Mouse (Mus musculus): ENCODE results near the gene Abcg4. TPM values are rescaled to one million over a fixed set of nuclear protein-coding genes. Genes with fewer than 3 reads are reported as not detected.
"Not testable (repeated sequence)": the region's sequence is repeated elsewhere in the genome, so short reads cannot be mapped to it uniquely, and the experiment has no call there.

The Abcg4 gene
- total RNA-seq (2014; rRNA removed) (60.0 and 65.8 TPM in 2 replicates), polyA plus RNA-seq (2015; fragmentation: Nextera tagmentation; extraction: Ambion mirVana) (27.9 and 28.2 TPM in 2 replicates)

DNA sequence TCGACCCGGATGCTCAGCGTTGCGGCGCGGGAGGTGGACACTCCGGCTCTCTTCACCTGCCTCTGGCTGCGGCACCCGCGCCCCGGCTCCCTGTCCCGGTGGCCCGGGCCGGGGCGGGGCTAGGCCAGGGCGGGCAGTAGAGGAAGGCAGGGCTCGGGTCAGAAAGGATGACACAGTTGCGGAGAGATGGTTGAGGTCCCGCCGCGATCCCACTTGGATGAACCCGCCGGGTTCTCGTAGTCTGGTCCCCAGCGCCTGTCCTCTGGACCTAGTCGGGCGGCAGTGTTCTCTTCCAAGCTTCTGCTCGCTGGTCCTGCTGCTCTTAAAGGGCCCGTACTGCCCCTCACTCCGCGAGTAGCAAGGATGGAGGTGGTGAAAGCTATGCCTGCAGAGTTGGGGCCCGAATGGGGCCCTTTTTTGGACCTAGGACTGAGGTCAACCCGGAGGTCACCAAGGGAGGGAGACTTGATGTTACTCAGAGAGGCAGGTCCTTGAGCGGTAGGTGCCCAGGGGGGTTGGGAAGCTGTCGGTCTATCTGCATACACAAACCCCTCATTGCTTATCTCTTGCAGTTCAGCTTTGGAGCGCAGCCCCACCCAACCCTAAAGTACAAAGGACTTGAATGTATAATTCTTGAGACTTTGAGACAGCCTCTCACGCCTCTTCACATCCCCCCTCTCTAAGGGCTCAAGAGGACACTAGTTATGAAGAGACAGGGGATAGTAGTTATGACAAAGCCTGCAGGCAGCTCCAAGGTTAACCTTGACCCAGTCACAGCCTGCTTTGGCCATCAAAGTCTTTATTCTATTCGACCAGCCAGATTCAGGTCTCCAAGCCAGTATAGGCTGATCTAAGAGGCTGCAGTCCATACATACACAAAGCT, at the start of gene Abcg4:
Gene Abcg4 (minus strand): TSS at position 540 of the 883 bp plus-strand sequence.
- WGBS = under 1% methylated on average over 38 of the region's 38 CpGs
- Histone ChIP-seq H3K4me1 (ENCODE audit: insufficient read depth, low read length) (peaks cover 8% of the 10 kb centered on the region; the same call in 1 of the 2 replicates), H3K36me3 (ENCODE audit: insufficient read depth, low read length) (peaks cover 9% of the 10 kb centered on the region; the same call in 1 of the 2 replicates), H3K4me3 (ENCODE audit: low read depth, low read length) (peak within 1 kb of the TSS; percentile 90), H3K9me3 (ENCODE audit: low read length) (no peaks in the 10 kb centered on the region), H3K27ac (ENCODE audit: low read depth, low read length) (peak within 1 kb of the TSS; percentile 82), H3K4me2 (ENCODE audit: low read depth, low read length, poor library complexity, severe bottlenecking) (peak within 1 kb of the TSS; percentile 94), H3K27me3 (ENCODE audit: insufficient read depth, low read length) (no peaks in the 10 kb centered on the region), H3K9ac (replicated peaks; ENCODE audit: low read length, poor library complexity, severe bottlenecking) (peak within 1 kb of the TSS; percentile 87)
- peak; percentile 65 for DNase-seq (ENCODE audit: low spot score)
- ATAC-seq (ENCODE audit: low FRiP score) = peak; percentile 73
- TF ChIP-seq CTCF (IDR thresholded peaks at IDR 0.05) = no peak

- no peak for TF ChIP-seq CTCF (IDR thresholded peaks at IDR 0.05)
- 59% methylated on average over 9 of the region's 9 CpGs for WGBS
- no peak for DNase-seq (ENCODE audit: low spot score)
- Histone ChIP-seq H3K27ac (ENCODE audit: low read depth, low read length) (no peak overlapping the region), H3K36me3 (ENCODE audit: insufficient read depth, low read length) (peaks cover 19% of the 10 kb centered on the region), H3K27me3 (ENCODE audit: insufficient read depth, low read length) (no peaks in the 10 kb centered on the region), H3K9me3 (ENCODE audit: low read length) (no peaks in the 10 kb centered on the region), H3K4me2 (ENCODE audit: low read depth, low read length, poor library complexity, severe bottlenecking) (no peak overlapping the region; the same call in 1 of the 2 replicates), H3K4me1 (ENCODE audit: insufficient read depth, low read length) (peaks cover 6% of the 10 kb centered on the region; the same call in 1 of the 2 replicates), H3K9ac (replicated peaks; ENCODE audit: low read length, poor library complexity, severe bottlenecking) (no peak overlapping the region; the same call in 1 of the 2 replicates), H3K4me3 (ENCODE audit: low read depth, low read length) (no peak overlapping the region)
- no peak for ATAC-seq (ENCODE audit: low FRiP score)
Observed at GRCm38 (mm10) chr9:44337436-44338169, 49.2 kb upstream of the Abcg4 start.

DNA sequence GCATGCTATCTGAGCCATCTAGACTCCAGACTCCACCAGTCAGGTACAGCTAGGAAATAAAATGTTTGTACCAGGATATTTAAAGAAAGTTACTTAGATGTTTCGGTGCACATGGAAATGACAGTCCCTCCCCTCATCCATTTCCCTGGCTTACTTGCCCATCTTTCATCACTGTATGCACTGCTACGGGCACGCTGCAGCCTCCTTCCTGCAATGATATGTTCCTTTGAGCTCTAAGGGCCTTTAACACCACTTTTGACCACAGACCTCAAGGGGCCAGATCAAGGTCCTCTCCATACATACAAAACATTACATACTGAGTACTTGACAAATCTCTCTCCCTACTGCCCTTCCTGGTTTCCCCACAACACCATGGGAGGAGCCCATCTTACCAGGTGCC, 48.5 kb upstream of the Abcg4 start:
- H3K9me3 ChIP-seq (ENCODE audit: low read length) = no peaks in the 10 kb centered on the region
- H3K27me3 ChIP-seq (ENCODE audit: insufficient read depth, low read length) = no peaks in the 10 kb centered on the region
- no peak overlapping the region for H3K4me3 ChIP-seq (ENCODE audit: low read depth, low read length)
- no peak for ATAC-seq (ENCODE audit: low FRiP score)
- H3K9ac ChIP-seq (replicated peaks; ENCODE audit: low read length, poor library complexity, severe bottlenecking) = 0 out of 2 replicates have a peak overlapping the region, but pooled peaks have one; percentile 14
- DNase-seq (ENCODE audit: low spot score) = no peak
- peaks cover 5% of the 10 kb centered on the region; the same call in 1 of the 2 replicates for H3K4me1 ChIP-seq (ENCODE audit: insufficient read depth, low read length)
- TF ChIP-seq CTCF (IDR thresholded peaks at IDR 0.05) = no peak
- 84% methylated on average over 3 of the region's 3 CpGs for WGBS
- no peak overlapping the region for H3K27ac ChIP-seq (ENCODE audit: low read depth, low read length)
- peaks cover 22% of the 10 kb centered on the region for H3K36me3 ChIP-seq (ENCODE audit: insufficient read depth, low read length)
- peak overlapping the region; percentile 86; the same call in 1 of the 2 replicates for H3K4me2 ChIP-seq (ENCODE audit: low read depth, low read length, poor library complexity, severe bottlenecking)

DNA sequence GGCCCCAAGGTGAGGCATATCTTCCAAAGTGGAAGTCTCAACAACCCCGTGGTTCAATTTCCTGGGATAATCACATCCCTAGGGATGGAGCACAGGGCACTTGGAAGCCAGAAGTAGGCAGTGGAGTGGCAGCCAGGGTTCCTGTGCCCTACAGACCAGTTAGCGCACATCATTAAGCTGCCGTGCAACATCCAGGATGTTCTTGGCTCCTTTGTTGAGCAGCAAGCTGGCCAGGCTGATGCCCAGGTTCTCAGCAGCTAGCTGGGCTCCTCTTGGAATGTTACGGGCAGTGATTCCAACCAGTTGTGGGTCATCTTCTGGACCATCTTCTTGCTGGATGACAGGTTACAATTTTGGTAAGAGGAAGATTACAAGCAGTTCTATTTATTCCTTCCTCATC, 48.1 kb upstream of the Abcg4 start:
- 28% methylated on average over 4 of the region's 4 CpGs for WGBS
- not testable (repeated sequence) for H3K4me3 ChIP-seq (ENCODE audit: low read depth, low read length); H3K9ac ChIP-seq (replicated peaks; ENCODE audit: low read length, poor library complexity, severe bottlenecking); H3K27ac ChIP-seq (ENCODE audit: low read depth, low read length); H3K4me1 ChIP-seq (ENCODE audit: insufficient read depth, low read length); ATAC-seq (ENCODE audit: low FRiP score); H3K9me3 ChIP-seq (ENCODE audit: low read length); H3K27me3 ChIP-seq (ENCODE audit: insufficient read depth, low read length); DNase-seq (ENCODE audit: low spot score)
- H3K36me3 ChIP-seq (ENCODE audit: insufficient read depth, low read length) = peaks cover 26% of the 10 kb centered on the region
- peak overlapping the region; percentile 86; the same call in 1 of the 2 replicates for H3K4me2 ChIP-seq (ENCODE audit: low read depth, low read length, poor library complexity, severe bottlenecking)

GRCm38 (mm10) chr9:44336093-44336406, 47.6 kb upstream of the Abcg4 start:
- TF ChIP-seq CTCF (IDR thresholded peaks at IDR 0.05) = no peak
- Histone ChIP-seq H3K4me1 (ENCODE audit: insufficient read depth, low read length) (peaks cover 5% of the 10 kb centered on the region; the same call in 1 of the 2 replicates), H3K4me3 (ENCODE audit: low read depth, low read length) (peak overlapping the region; percentile 87), H3K4me2 (ENCODE audit: low read depth, low read length, poor library complexity, severe bottlenecking) (peak overlapping the region; percentile 86), H3K27ac (ENCODE audit: low read depth, low read length) (peak overlapping the region; percentile 85; the same call in 1 of the 2 replicates), H3K9ac (replicated peaks; ENCODE audit: low read length, poor library complexity, severe bottlenecking) (peak overlapping the region; percentile 90), H3K9me3 (ENCODE audit: low read length) (no peaks in the 10 kb centered on the region), H3K36me3 (ENCODE audit: insufficient read depth, low read length) (peaks cover 28% of the 10 kb centered on the region), H3K27me3 (ENCODE audit: insufficient read depth, low read length) (no peaks in the 10 kb centered on the region)
- 3% methylated on average over 5 of the region's 5 CpGs for WGBS
- no peak for ATAC-seq (ENCODE audit: low FRiP score)
- no peak for DNase-seq (ENCODE audit: low spot score)
